Mouse (Mus musculus) MEL (cell line): ENCODE measurements around the gene Eva1a.

ENCODE experiments used
- BHLHE40 ChIP-seq: IDR thresholded peaks from 2 replicates; pipeline ENCODE4 v1.6.1; 2012; ENCODE audit warnings: low read depth, mild to moderate bottlenecking, inconsistent platforms, low read length, improper control_type of control experiment, borderline replicate concordance
- CHD1 ChIP-seq: IDR thresholded peaks from 2 replicates; pipeline ENCODE4 v1.6.1; 2012; ENCODE audit warnings: low read depth, mild to moderate bottlenecking, inconsistent platforms, low read length, improper control_type of control experiment
- CTCF ChIP-seq, 3 experiments: IDR thresholded peaks in 2 of 3; conservative IDR thresholded peaks in 1 of 3; 2 replicates each; pipeline ENCODE4 v1.5.1; 2011 to 2012; ENCODE audit warnings: low read length in 3 of 3, low read depth in 2 of 3, mild to moderate bottlenecking in 2 of 3, improper control_type of control experiment in 1 of 3, inconsistent platforms in 1 of 3, mixed read lengths in 1 of 3, moderate library complexity in 1 of 3; ENCODE audit not compliant: control insufficient read depth in 1 of 3, insufficient read depth in 1 of 3, poor library complexity in 1 of 3, severe bottlenecking in 1 of 3
- MEF2A ChIP-seq: IDR thresholded peaks from 2 replicates; pipeline ENCODE4 v1.6.1; 2014; ENCODE audit warnings: low read depth, mild to moderate bottlenecking, inconsistent platforms, low read length, improper control_type of control experiment; ENCODE audit not compliant: poor library complexity, insufficient replicate concordance, severe bottlenecking; ENCODE audit errors: extremely low read depth
- POLR2A ChIP-seq, 2 experiments: IDR thresholded peaks; 2 replicates each; pipeline ENCODE4 v1.6.1; 2011 to 2012; ENCODE audit warnings: low read length in 2 of 2, mild to moderate bottlenecking in 2 of 2, control low read depth in 1 of 2, improper control_type of control experiment in 1 of 2, low read depth in 1 of 2, moderate library complexity in 1 of 2; ENCODE audit not compliant: control insufficient read depth in 1 of 2, insufficient read depth in 1 of 2, poor library complexity in 1 of 2
- ZMIZ1 ChIP-seq: IDR thresholded peaks from 2 replicates; pipeline ENCODE4 v1.6.1; 2012; ENCODE audit warnings: low read depth, mild to moderate bottlenecking, inconsistent platforms, low read length, improper control_type of control experiment, moderate library complexity

- TF ChIP-seq CHD1 (no peak), MEF2A (no peak), POLR2A (IDR thresholded peaks at IDR 0.05; ENCODE audit: control insufficient read depth in 1 of 2, insufficient read depth in 1 of 2, low read depth in 1 of 2, low read length in 2 of 2, poor library complexity in 1 of 2) (no peak), CTCF (IDR thresholded peaks at IDR 0.05 in 2 of 3, conservative IDR thresholded peaks at IDR 0.05 in 1 of 3; ENCODE audit: control insufficient read depth in 1 of 3, insufficient read depth in 1 of 3, low read depth in 2 of 3, low read length in 3 of 3, poor library complexity in 1 of 3, severe bottlenecking in 1 of 3) (no peak), BHLHE40 (no peak), ZMIZ1 (no peak)
Measured at GRCm38 (mm10) chr6:82059896-82060295, 19.1 kb downstream of the Eva1a start.
